Mouse (Mus musculus): ENCODE measurements at regions not wholly inside any gene's neighbourhood (a gene's known extent, or its start where the extent isn't known, plus 50 kb on each side); places are given as distances from the start of the nearest gene placed in this dataset.

DNA sequence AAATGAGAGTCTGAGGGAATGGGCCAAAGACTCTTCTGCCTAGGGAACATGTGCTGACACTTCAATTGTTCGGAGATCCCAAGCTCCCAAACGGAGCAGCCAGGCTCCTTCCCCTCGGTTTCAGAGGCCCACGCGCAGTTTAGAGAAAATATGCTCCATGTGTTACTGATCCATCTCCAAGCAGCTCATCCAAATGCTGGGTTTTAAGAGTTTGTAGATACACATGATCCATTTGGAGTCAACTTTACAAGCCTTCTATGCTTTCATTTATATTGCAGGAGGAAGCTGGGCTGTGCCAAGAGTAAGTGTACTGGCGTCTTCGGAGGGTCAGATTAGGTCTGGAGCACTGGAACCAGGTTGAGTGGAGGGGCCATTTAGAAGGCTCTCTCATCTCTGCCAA lies 102.0 kb upstream of the Gdf10 start:
- no peaks in the 10 kb centered on the region for H3K36me3 ChIP-seq (ENCODE audit: control insufficient read depth, insufficient read depth, low read length)
- no peak overlapping the region for H3K27ac ChIP-seq (ENCODE audit: low read depth, low read length)
- no peak for ATAC-seq (ENCODE audit: low FRiP score)
- H3K9ac ChIP-seq (ENCODE audit: low read depth, low read length) = no peak overlapping the region
- no peak overlapping the region; the same call in 1 of the 2 replicates for H3K4me2 ChIP-seq (replicated peaks; ENCODE audit: low read depth, low read length)
- 82% methylated on average over 7 of the region's 7 CpGs for WGBS
- H3K9me3 ChIP-seq (ENCODE audit: control insufficient read depth, low read length) = no peaks in the 10 kb centered on the region
- no peaks in the 10 kb centered on the region for H3K4me1 ChIP-seq (replicated peaks; ENCODE audit: control insufficient read depth, insufficient read depth, low read length)
- no peak overlapping the region for H3K4me3 ChIP-seq (ENCODE audit: low read depth, low read length)
- H3K27me3 ChIP-seq (ENCODE audit: control insufficient read depth, insufficient read depth, low read length) = no peaks in the 10 kb centered on the region
- no peak for DNase-seq (ENCODE audit: low spot score)

DNA sequence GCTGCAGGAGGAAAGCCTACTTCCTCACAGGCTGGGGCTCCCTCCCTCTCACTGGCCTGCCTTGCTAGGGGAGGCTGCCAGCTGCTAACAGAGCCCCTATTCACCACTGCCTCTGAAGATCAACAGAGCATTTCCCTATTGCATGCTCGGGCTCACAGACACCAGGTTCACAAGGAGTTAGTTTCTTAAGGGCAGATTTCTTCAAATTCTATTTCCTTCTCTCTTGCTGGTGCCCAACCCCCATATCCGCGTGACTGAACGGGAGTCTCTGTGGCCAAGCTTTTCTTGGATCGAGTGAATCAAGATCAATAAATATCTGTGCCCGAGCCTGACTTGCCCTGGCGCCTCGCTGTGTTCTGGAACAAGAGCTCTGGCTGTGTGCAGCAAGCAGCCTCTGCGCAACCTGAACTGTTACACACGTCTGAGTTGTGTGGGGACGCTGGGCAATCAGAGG lies 98.9 kb upstream of the Gdf10 start:
- ATAC-seq (ENCODE audit: low FRiP score) (no peak), DNase-seq (ENCODE audit: low spot score) (peak; percentile 31)
- Histone ChIP-seq H3K9me3 (ENCODE audit: control insufficient read depth, low read length) (no peaks in the 10 kb centered on the region), H3K4me3 (ENCODE audit: low read depth, low read length) (no peak overlapping the region), H3K9ac (ENCODE audit: low read depth, low read length) (no peak overlapping the region), H3K27ac (ENCODE audit: low read depth, low read length) (no peak overlapping the region), H3K4me2 (replicated peaks; ENCODE audit: low read depth, low read length) (no peak overlapping the region), H3K36me3 (ENCODE audit: control insufficient read depth, insufficient read depth, low read length) (no peaks in the 10 kb centered on the region), H3K4me1 (replicated peaks; ENCODE audit: control insufficient read depth, insufficient read depth, low read length) (no peaks in the 10 kb centered on the region), H3K27me3 (ENCODE audit: control insufficient read depth, insufficient read depth, low read length) (no peaks in the 10 kb centered on the region)
- 32% methylated on average over 11 of the region's 11 CpGs for WGBS

DNA sequence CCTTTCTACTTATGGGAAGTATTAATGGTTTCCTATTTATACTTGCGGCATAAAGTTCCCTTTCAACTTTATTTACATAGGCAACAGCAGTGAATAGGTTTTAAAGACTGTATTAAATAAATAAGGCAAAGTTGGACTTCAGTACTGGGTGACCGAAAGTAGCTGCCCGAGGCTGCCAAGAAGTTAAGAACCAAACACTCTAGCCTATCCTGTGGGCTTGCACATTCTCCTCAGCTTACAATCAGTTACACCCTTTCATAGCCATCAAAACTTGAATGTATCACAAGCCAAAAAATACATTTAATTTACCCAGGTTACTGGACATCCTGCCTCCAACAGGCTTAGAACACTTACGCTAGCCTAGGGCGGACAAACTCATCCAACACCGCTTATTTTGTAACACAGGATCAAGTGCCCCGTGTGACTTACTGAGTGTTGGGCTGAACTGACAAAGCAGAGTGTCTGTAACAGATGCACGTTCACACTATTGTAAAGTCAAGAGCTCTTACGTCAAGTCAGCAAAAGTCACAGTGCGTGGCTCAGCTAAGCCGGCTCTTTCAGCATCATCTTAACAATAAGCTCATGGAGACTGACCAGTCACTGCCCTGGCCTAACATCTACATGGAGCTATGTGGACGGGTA lies 97.3 kb upstream of the Gdf10 start:
- H3K9ac ChIP-seq (ENCODE audit: low read depth, low read length) = no peak overlapping the region
- H3K4me2 ChIP-seq (replicated peaks; ENCODE audit: low read depth, low read length) = no peak overlapping the region
- ATAC-seq (ENCODE audit: low FRiP score) = no peak
- no peak overlapping the region for H3K27ac ChIP-seq (ENCODE audit: low read depth, low read length)
- no peaks in the 10 kb centered on the region for H3K4me1 ChIP-seq (replicated peaks; ENCODE audit: control insufficient read depth, insufficient read depth, low read length)
- no peaks in the 10 kb centered on the region for H3K36me3 ChIP-seq (ENCODE audit: control insufficient read depth, insufficient read depth, low read length)
- no peaks in the 10 kb centered on the region for H3K9me3 ChIP-seq (ENCODE audit: control insufficient read depth, low read length)
- 91% methylated on average over 12 of the region's 12 CpGs for WGBS
- H3K27me3 ChIP-seq (ENCODE audit: control insufficient read depth, insufficient read depth, low read length) = no peaks in the 10 kb centered on the region
- DNase-seq (ENCODE audit: low spot score) = no peak
- no peak overlapping the region for H3K4me3 ChIP-seq (ENCODE audit: low read depth, low read length)

DNA sequence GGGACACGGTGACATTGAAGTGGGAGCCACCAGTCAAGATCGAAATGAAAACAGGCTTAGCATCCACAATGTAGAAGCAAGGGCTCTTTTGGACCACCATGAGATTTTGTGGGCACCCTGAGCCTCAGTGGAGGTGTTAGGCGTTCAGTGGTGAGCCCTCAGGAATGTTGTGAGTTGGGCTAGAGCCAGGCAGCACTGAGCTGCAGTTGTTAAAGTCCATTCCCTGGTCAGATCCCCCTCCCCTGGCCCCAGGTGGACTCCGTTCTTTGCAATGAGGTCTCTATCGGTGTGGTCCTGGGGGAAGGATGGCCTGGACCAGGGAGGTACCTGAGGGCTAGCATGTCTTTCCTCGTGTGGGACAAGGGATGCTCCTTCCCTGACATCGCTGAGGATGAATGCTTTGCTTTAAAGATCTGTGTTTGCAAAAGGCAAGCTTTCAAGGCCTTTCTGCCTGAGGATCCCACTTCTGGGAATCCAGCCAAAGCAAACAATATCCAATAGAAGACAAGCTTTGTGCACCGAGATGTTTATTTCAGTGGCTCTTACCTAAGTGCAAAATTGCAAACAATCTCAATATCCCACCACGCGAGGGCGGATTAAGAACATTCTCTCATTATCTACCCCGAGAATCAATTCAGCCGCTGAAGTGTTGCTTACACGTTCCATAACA lies 90.6 kb upstream of the Gdf10 start:
- Histone ChIP-seq H3K9ac (ENCODE audit: low read depth, low read length) (no peak overlapping the region), H3K4me2 (replicated peaks; ENCODE audit: low read depth, low read length) (no peak overlapping the region), H3K27ac (ENCODE audit: low read depth, low read length) (no peak overlapping the region), H3K9me3 (ENCODE audit: control insufficient read depth, low read length) (no peaks in the 10 kb centered on the region), H3K4me3 (ENCODE audit: low read depth, low read length) (no peak overlapping the region), H3K36me3 (ENCODE audit: control insufficient read depth, insufficient read depth, low read length) (no peaks in the 10 kb centered on the region), H3K4me1 (replicated peaks; ENCODE audit: control insufficient read depth, insufficient read depth, low read length) (no peaks in the 10 kb centered on the region), H3K27me3 (ENCODE audit: control insufficient read depth, insufficient read depth, low read length) (no peaks in the 10 kb centered on the region)
- WGBS = 87% methylated on average over 14 of the region's 14 CpGs
- ATAC-seq (ENCODE audit: low FRiP score) (no peak), DNase-seq (ENCODE audit: low spot score) (no peak)

DNA sequence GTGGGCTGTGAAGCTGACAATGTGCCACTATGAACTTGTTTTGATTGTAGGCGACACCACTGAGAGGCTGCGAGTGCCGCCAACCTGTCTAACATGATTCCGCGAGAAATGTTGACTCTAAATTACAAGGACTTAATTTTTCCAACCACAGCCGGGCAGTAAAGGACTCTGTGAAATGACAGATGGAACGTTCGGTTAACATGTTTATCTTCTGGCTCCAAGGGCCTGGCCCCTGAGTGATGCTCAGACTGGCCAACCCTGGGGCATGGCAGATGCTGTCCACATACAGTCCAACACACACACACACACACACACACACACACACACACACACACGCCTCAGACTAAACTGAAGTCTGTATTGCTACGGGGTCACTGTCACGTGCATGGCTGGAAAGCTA lies 87.0 kb upstream of the Gdf10 start:
- H3K36me3 ChIP-seq (ENCODE audit: control insufficient read depth, insufficient read depth, low read length) = no peaks in the 10 kb centered on the region
- no peak overlapping the region for H3K9ac ChIP-seq (ENCODE audit: low read depth, low read length)
- no peaks in the 10 kb centered on the region for H3K9me3 ChIP-seq (ENCODE audit: control insufficient read depth, low read length)
- H3K27ac ChIP-seq (ENCODE audit: low read depth, low read length) = no peak overlapping the region
- H3K27me3 ChIP-seq (ENCODE audit: control insufficient read depth, insufficient read depth, low read length) = no peaks in the 10 kb centered on the region
- H3K4me3 ChIP-seq (ENCODE audit: low read depth, low read length) = no peak overlapping the region
- ATAC-seq (ENCODE audit: low FRiP score) (no peak), DNase-seq (ENCODE audit: low spot score) (no peak)
- H3K4me1 ChIP-seq (replicated peaks; ENCODE audit: control insufficient read depth, insufficient read depth, low read length) = no peaks in the 10 kb centered on the region
- no peak overlapping the region for H3K4me2 ChIP-seq (replicated peaks; ENCODE audit: low read depth, low read length)
- 86% methylated on average over 11 of the region's 11 CpGs for whole genome bisulfite sequencing

DNA sequence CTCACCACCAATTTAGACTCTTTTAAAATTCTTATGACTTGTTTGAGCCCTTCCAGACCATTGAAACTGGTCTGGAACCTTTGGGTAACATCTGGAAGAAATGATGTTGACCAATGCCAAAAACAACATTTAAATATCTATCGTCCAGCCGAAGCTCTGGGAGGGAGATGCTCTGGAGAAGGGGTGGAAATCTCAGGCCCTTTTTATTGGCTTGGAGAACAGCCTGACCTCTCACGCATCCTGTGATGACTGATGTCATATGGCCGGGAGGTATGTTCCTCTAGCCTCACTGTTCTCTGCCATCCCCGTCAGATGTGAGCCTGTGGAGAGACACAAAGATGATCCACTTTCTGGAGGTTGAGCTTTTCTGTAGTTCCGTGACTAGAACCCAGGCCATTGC lies 81.6 kb upstream of the Gdf10 start:
- no peak for ATAC-seq (ENCODE audit: low FRiP score)
- H3K36me3 ChIP-seq (ENCODE audit: control insufficient read depth, insufficient read depth, low read length) = no peaks in the 10 kb centered on the region
- H3K27ac ChIP-seq (ENCODE audit: low read depth, low read length) = no peak overlapping the region
- no peak overlapping the region for H3K4me3 ChIP-seq (ENCODE audit: low read depth, low read length)
- H3K9ac ChIP-seq (ENCODE audit: low read depth, low read length) = no peak overlapping the region
- no peak overlapping the region for H3K4me2 ChIP-seq (replicated peaks; ENCODE audit: low read depth, low read length)
- DNase-seq (ENCODE audit: low spot score) = no peak
- no peaks in the 10 kb centered on the region for H3K9me3 ChIP-seq (ENCODE audit: control insufficient read depth, low read length)
- 73% methylated on average over 6 of the region's 6 CpGs for WGBS
- no peaks in the 10 kb centered on the region for H3K27me3 ChIP-seq (ENCODE audit: control insufficient read depth, insufficient read depth, low read length)
- H3K4me1 ChIP-seq (replicated peaks; ENCODE audit: control insufficient read depth, insufficient read depth, low read length) = no peaks in the 10 kb centered on the region

DNA sequence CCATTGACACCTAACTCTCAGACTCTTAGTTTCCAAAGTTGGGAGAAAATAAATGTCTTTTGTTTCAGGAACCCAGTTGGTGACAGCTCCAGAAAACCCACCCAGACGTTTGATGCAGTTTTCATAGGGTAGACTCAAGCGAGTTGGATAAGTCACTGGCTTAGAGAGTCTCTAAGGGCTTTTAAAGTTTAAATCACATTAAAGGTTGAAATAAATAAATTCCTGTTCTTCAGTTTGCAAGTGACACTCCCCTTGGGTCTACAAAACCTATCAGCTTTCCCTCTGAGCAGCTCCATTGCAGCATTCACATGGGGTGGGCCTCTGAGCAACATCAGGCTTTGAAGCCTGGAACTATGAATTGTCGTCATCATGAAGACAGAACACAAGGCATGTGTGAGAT lies 69.9 kb upstream of the Gdf10 start:
- Histone ChIP-seq H3K27ac (ENCODE audit: low read depth, low read length) (no peak overlapping the region), H3K4me1 (replicated peaks; ENCODE audit: control insufficient read depth, insufficient read depth, low read length) (no peaks in the 10 kb centered on the region), H3K4me3 (ENCODE audit: low read depth, low read length) (no peak overlapping the region), H3K27me3 (ENCODE audit: control insufficient read depth, insufficient read depth, low read length) (no peaks in the 10 kb centered on the region), H3K9ac (ENCODE audit: low read depth, low read length) (no peak overlapping the region), H3K9me3 (ENCODE audit: control insufficient read depth, low read length) (no peaks in the 10 kb centered on the region), H3K4me2 (replicated peaks; ENCODE audit: low read depth, low read length) (no peak overlapping the region), H3K36me3 (ENCODE audit: control insufficient read depth, insufficient read depth, low read length) (no peaks in the 10 kb centered on the region)
- WGBS = 77% methylated on average over 3 of the region's 3 CpGs
- ATAC-seq (ENCODE audit: low FRiP score) (no peak), DNase-seq (ENCODE audit: low spot score) (no peak)

DNA sequence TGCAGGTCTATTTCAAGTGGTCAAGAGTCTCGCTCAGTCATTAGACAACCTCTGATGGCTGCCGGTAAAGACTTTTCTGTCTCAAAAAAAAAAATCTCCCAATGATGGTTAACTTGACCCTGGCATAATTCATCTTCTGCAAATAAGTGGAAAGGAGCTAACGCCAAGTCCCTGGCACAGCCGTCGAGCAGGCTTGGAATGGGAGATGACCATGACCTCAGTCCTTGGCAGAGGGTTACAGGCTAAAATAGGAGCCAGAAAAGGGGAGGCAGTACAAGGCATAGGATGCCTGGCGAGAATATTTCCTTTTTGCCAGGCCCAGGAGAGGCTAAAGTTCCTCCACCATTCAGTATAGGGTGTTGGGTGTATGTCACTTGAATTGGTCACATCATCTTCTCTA lies 69.2 kb upstream of the Gdf10 start:
- DNase-seq (ENCODE audit: low spot score) = no peak
- no peak overlapping the region for H3K9ac ChIP-seq (ENCODE audit: low read depth, low read length)
- ATAC-seq (ENCODE audit: low FRiP score) = no peak
- H3K36me3 ChIP-seq (ENCODE audit: control insufficient read depth, insufficient read depth, low read length) = no peaks in the 10 kb centered on the region
- no peak overlapping the region for H3K4me2 ChIP-seq (replicated peaks; ENCODE audit: low read depth, low read length)
- H3K27me3 ChIP-seq (ENCODE audit: control insufficient read depth, insufficient read depth, low read length) = no peaks in the 10 kb centered on the region
- H3K9me3 ChIP-seq (ENCODE audit: control insufficient read depth, low read length) = no peaks in the 10 kb centered on the region
- no peaks in the 10 kb centered on the region for H3K4me1 ChIP-seq (replicated peaks; ENCODE audit: control insufficient read depth, insufficient read depth, low read length)
- no peak overlapping the region for H3K27ac ChIP-seq (ENCODE audit: low read depth, low read length)
- 93% methylated on average over 6 of the region's 6 CpGs for WGBS
- no peak overlapping the region for H3K4me3 ChIP-seq (ENCODE audit: low read depth, low read length)

DNA sequence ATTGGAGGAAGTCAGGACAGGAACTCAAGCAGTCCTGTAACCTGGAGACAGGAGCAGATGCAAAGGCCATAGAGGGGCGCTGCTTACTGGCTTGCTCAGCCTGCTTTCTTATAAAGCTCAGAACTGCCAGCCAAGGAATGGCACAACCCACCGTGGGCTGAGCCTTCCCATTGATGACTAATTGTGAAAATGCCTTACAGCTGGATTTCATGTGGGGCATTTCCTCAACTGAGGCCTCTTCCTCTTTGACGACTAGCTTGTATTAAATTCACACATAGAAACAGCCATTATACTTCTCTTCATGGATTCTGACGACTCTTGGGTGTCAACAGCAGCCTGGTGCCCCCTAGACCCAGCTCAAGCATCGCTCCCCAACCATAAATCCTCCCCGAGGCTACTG lies 66.4 kb upstream of the Gdf10 start:
- 82% methylated on average over 6 of the region's 6 CpGs for WGBS
- no peak for DNase-seq (ENCODE audit: low spot score)
- Histone ChIP-seq H3K4me3 (ENCODE audit: low read depth, low read length) (no peak overlapping the region), H3K27me3 (ENCODE audit: control insufficient read depth, insufficient read depth, low read length) (no peaks in the 10 kb centered on the region), H3K4me2 (replicated peaks; ENCODE audit: low read depth, low read length) (no peak overlapping the region), H3K9me3 (ENCODE audit: control insufficient read depth, low read length) (no peaks in the 10 kb centered on the region), H3K4me1 (replicated peaks; ENCODE audit: control insufficient read depth, insufficient read depth, low read length) (no peaks in the 10 kb centered on the region), H3K27ac (ENCODE audit: low read depth, low read length) (no peak overlapping the region), H3K9ac (ENCODE audit: low read depth, low read length) (no peak overlapping the region), H3K36me3 (ENCODE audit: control insufficient read depth, insufficient read depth, low read length) (no peaks in the 10 kb centered on the region)
- no peak for ATAC-seq (ENCODE audit: low FRiP score)
